Mouse (Mus musculus): ENCODE results near the gene Bcl2l13. TPM values are rescaled to one million over a fixed set of nuclear protein-coding genes. Genes with fewer than 3 reads are reported as not detected.
A peak's percentile ranks its signal among the peaks of the same experiment; 100 is the strongest.

Gene Bcl2l13
- total and polyA plus RNA-seq, 3 experiments: 24.6 to 46.6 (median 25.5) TPM

- H3K4me1 ChIP-seq (ENCODE audit: control insufficient read depth in 1 of 2, insufficient read depth in 2 of 2): peaks cover 50 to 84% of the 10 kb centered on the region in 2 experiments
- no peaks in the 10 kb centered on the region for H3K27me3 ChIP-seq (replicated peaks)
- no peak overlapping the region for H3K9ac ChIP-seq (ENCODE audit: insufficient read depth, low read depth)
- H3K9me3 ChIP-seq (replicated peaks; ENCODE audit: low read length): no peaks in the 10 kb centered on the region
- H3K36me3 ChIP-seq (replicated peaks in 1 of 2; ENCODE audit: control insufficient read depth in 1 of 2, insufficient read depth in 1 of 2, low read length in 1 of 2): peaks cover 0 to 5% of the 10 kb centered on the region in 2 experiments
- in situ Hi-C loops (cut with MboI; ENCODE audit: low pct_ligation_motif_present, low pct_unique_long_range_greater_than_20kb, low sequenced_read_pairs): no loop called here
- H3K4me2 ChIP-seq (ENCODE audit: insufficient read depth, low read depth, poor library complexity, severe bottlenecking): no peak overlapping the region
- peak overlapping the region; percentile 39; the same call in 1 of the 2 replicates for H3K27ac ChIP-seq (ENCODE audit: insufficient read depth, low read depth)
- dilution Hi-C loops (cut with MboI; ENCODE audit: extremely low pct_ligation_motif_present, extremely low pct_unique_long_range_greater_than_20kb, low sequenced_read_pairs): no loop called here
- TF ChIP-seq ZKSCAN1 (IDR thresholded peaks at IDR 0.05; ENCODE audit: borderline replicate concordance, low read depth, low read length): no peak
- TF ChIP-seq SIN3A (IDR thresholded peaks at IDR 0.05; ENCODE audit: low read length): no peak
- TF ChIP-seq MEF2A (IDR thresholded peaks at IDR 0.05; ENCODE audit: borderline replicate concordance, low read depth, low read length): no peak
- no peak for TF ChIP-seq CHD1 (IDR thresholded peaks at IDR 0.05; ENCODE audit: low read depth, low read length)
- peak overlapping the region in 1 of 3 experiments; percentile 12 for H3K4me3 ChIP-seq (replicated peaks in 1 of 3; ENCODE audit: low read depth in 2 of 3, low read length in 2 of 3, poor library complexity in 1 of 3)
- H3K79me2 ChIP-seq (replicated peaks; ENCODE audit: control insufficient read depth, extremely low read depth, insufficient read depth, poor library complexity, severe bottlenecking): no peaks in the 10 kb centered on the region
- DNase-seq (ENCODE audit: extremely low read depth): no peak
These were observed 93.4 kb downstream of the Bcl2l13 start for GRCm38 (mm10) chr6:120929421-120929820.

GRCm38 (mm10) chr6:120930450-120931306 is 94.7 kb downstream of the Bcl2l13 start:
- Histone ChIP-seq H3K4me1 (ENCODE audit: control insufficient read depth in 1 of 2, insufficient read depth in 2 of 2) (peaks cover 61 to 97% of the 10 kb centered on the region in 2 experiments), H3K9me3 (replicated peaks; ENCODE audit: low read length) (no peaks in the 10 kb centered on the region), H3K79me2 (replicated peaks; ENCODE audit: control insufficient read depth, extremely low read depth, insufficient read depth, poor library complexity, severe bottlenecking) (no peaks in the 10 kb centered on the region), H3K4me3 (replicated peaks in 1 of 3; ENCODE audit: low read depth in 2 of 3, low read length in 2 of 3, poor library complexity in 1 of 3) (peak overlapping the region in 2 of 3 experiments; percentile 25 to 33), H3K27ac (ENCODE audit: insufficient read depth, low read depth) (peak overlapping the region; percentile 87), H3K36me3 (replicated peaks in 1 of 2; ENCODE audit: control insufficient read depth in 1 of 2, insufficient read depth in 1 of 2, low read length in 1 of 2) (peaks cover 0 to 16% of the 10 kb centered on the region in 2 experiments), H3K27me3 (replicated peaks) (no peaks in the 10 kb centered on the region), H3K9ac (ENCODE audit: insufficient read depth, low read depth) (0 out of 2 replicates have a peak overlapping the region, but pooled peaks have one; percentile 17), H3K4me2 (ENCODE audit: insufficient read depth, low read depth, poor library complexity, severe bottlenecking) (peak overlapping the region; percentile 8; the same call in 1 of the 2 replicates)
- in situ Hi-C loops (cut with MboI; ENCODE audit: low pct_ligation_motif_present, low pct_unique_long_range_greater_than_20kb, low sequenced_read_pairs): no loop called here
- peak; percentile 82 for DNase-seq (ENCODE audit: extremely low read depth)
- dilution Hi-C loops (cut with MboI; ENCODE audit: extremely low pct_ligation_motif_present, extremely low pct_unique_long_range_greater_than_20kb, low sequenced_read_pairs): no loop called here
- TF ChIP-seq JUND (conservative IDR thresholded peaks at IDR 0.05; ENCODE audit: low read depth, low read length) (0 out of 2 replicates have a peak, but pooled peaks have one; percentile 33), BHLHE40 (IDR thresholded peaks at IDR 0.05; ENCODE audit: low read depth, low read length) (peak; percentile 83), MAX (IDR thresholded peaks at IDR 0.05; ENCODE audit: low read length) (0 out of 2 replicates have a peak, but pooled peaks have one; percentile 27), NRF1 (IDR thresholded peaks at IDR 0.05; ENCODE audit: low read depth, low read length) (peak; percentile 45; the same call in 1 of the 2 replicates), RCOR1 (conservative IDR thresholded peaks at IDR 0.05; ENCODE audit: low read depth, low read length) (peak; percentile 89), IRF4 (IDR thresholded peaks at IDR 0.05; ENCODE audit: low read depth, low read length) (no peak; the same call in none of the 2 replicates), ZC3H11A (IDR thresholded peaks at IDR 0.05; ENCODE audit: low read depth, low read length) (no peak), USF1 (IDR thresholded peaks at IDR 0.05; ENCODE audit: low read depth, low read length) (no peak), MAFK (IDR thresholded peaks at IDR 0.05; ENCODE audit: insufficient replicate concordance, low read length) (0 out of 2 replicates have a peak, but pooled peaks have one; percentile 49), HCFC1 (IDR thresholded peaks at IDR 0.05; ENCODE audit: low read depth, low read length) (no peak), PAX5 (IDR thresholded peaks at IDR 0.05; ENCODE audit: low read length) (no peak), NELFE (IDR thresholded peaks at IDR 0.05; ENCODE audit: low read depth, low read length) (0 out of 2 replicates have a peak, but pooled peaks have one; percentile 28), TCF12 (IDR thresholded peaks at IDR 0.05; ENCODE audit: low read depth, low read length) (peak; percentile 99), ETS1 (conservative IDR thresholded peaks at IDR 0.05; ENCODE audit: low read depth, low read length) (peak; percentile 94), TBP (conservative IDR thresholded peaks at IDR 0.05; ENCODE audit: low read depth, low read length) (no peak; the same call in 1 of the 2 replicates), ZNF384 (IDR thresholded peaks at IDR 0.05; ENCODE audit: low read depth, low read length) (no peak), MEF2A (IDR thresholded peaks at IDR 0.05; ENCODE audit: borderline replicate concordance, low read depth, low read length) (peak; percentile 85), ELF1 (IDR thresholded peaks at IDR 0.05; ENCODE audit: low read depth, low read length) (peak; percentile 44; the same call in 1 of the 2 replicates), KAT2A (IDR thresholded peaks at IDR 0.05; ENCODE audit: insufficient replicate concordance, low read length) (0 out of 2 replicates have a peak, but pooled peaks have one; percentile 36), USF2 (conservative IDR thresholded peaks at IDR 0.05; ENCODE audit: low read depth, low read length) (no peak), POLR2A (IDR thresholded peaks at IDR 0.05; ENCODE audit: low read depth, low read length) (peak; percentile 51), EP300 (IDR thresholded peaks at IDR 0.05; ENCODE audit: low read length) (peak; percentile 89), RAD21 (IDR thresholded peaks at IDR 0.05; ENCODE audit: low read depth, low read length) (no peak; the same call in 1 of the 2 replicates), SMC3 (IDR thresholded peaks at IDR 0.05; ENCODE audit: low read depth, low read length) (no peak; the same call in 1 of the 2 replicates), CHD1 (IDR thresholded peaks at IDR 0.05; ENCODE audit: low read depth, low read length) (peak; percentile 57; the same call in 1 of the 2 replicates), E2F4 (IDR thresholded peaks at IDR 0.05; ENCODE audit: insufficient replicate concordance, low read depth, low read length) (no peak), CHD2 (IDR thresholded peaks at IDR 0.05; ENCODE audit: low read length) (peak; percentile 81), SIN3A (IDR thresholded peaks at IDR 0.05; ENCODE audit: low read length) (peak; percentile 81; the same call in 1 of the 2 replicates)
